Mouse (Mus musculus): Measurements from ENCODE around the gene Kctd12b. TPM values are rescaled to one million over a fixed set of nuclear protein-coding genes. Genes with fewer than 3 reads are reported as not detected.

Gene Kctd12b
- polyA plus RNA-seq, 1 experiment from 2014 or later, result 8.3 TPM

GRCm38 (mm10) chrX:153640615-153641014 is 55.6 kb downstream of the Kctd12b start:
- no peaks in the 10 kb centered on the region for H3K27me3 ChIP-seq
- WGBS, result 64% methylated on average over 3 of the region's 3 CpGs
- no peak overlapping the region for H3K4me2 ChIP-seq
- H3K9me3 ChIP-seq, result no peaks in the 10 kb centered on the region
- no peak overlapping the region for H3K9ac ChIP-seq
- no peaks in the 10 kb centered on the region for H3K4me1 ChIP-seq
- ATAC-seq (ENCODE audit: insufficient number of reproducible peaks, low FRiP score, low TSS enrichment, low read depth), result no peak
- no peak overlapping the region for H3K4me3 ChIP-seq
- H3K27ac ChIP-seq, result no peak overlapping the region
- H3K36me3 ChIP-seq, result no peaks in the 10 kb centered on the region

GRCm38 (mm10) chrX:153636247-153636646 is 59.9 kb downstream of the Kctd12b start:
- no peaks in the 10 kb centered on the region for H3K27me3 ChIP-seq
- H3K36me3 ChIP-seq, result no peaks in the 10 kb centered on the region
- no peaks in the 10 kb centered on the region for H3K9me3 ChIP-seq
- ATAC-seq (ENCODE audit: insufficient number of reproducible peaks, low FRiP score, low TSS enrichment, low read depth), result no peak
- H3K9ac ChIP-seq, result no peak overlapping the region
- H3K4me1 ChIP-seq, result no peaks in the 10 kb centered on the region
- 0% methylated on average over 1 of the region's 1 CpGs for WGBS
- no peak overlapping the region for H3K27ac ChIP-seq
- H3K4me2 ChIP-seq, result no peak overlapping the region
- no peak overlapping the region for H3K4me3 ChIP-seq

Other genes starting within 250 kb of the Kctd12b start
- 13.7 and 16.8 TPM in 2 replicates for gene Ubqln2, start 198.2 kb downstream of the Kctd12b start, polyA plus RNA-seq (2015; fragmentation: Nextera tagmentation; extraction: Ambion mirVana)
- not detected in 2 replicates for gene Cypt3, start 137.8 kb downstream of the Kctd12b start, polyA plus RNA-seq (2015; fragmentation: Nextera tagmentation; extraction: Ambion mirVana)
- 114 and 117 TPM in 2 replicates for gene Nbdy, start 27.2 kb upstream of the Kctd12b start, polyA plus RNA-seq (2015; fragmentation: Nextera tagmentation; extraction: Ambion mirVana)
- gene Spin2c, start 135.8 kb upstream of the Kctd12b start, polyA plus RNA-seq (2015; fragmentation: Nextera tagmentation; extraction: Ambion mirVana), result 19.0 and 19.5 TPM in 2 replicates